In the genomic region with DNA sequence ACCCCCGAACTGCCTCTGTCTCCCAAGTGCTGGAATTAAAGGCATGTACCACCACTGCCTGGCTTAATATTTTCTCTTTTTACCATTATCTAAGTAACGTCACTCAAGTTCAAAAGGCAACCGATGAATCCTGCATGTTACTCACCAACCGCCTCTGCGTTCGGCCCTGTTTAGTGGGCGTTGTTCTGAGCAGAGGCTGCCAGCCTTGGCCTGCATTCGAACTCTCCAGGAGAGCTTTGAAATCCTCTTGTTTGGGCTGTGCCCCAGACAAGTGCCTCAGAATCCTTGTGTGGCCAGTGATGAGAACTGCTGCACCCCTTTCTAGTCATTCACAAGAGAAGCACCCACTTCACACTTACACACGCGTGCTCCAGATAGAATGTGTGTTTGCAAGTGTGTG, we compare ENCODE assay signal across 16 mouse cellular contexts. TPM values are rescaled to one million over a fixed set of nuclear protein-coding genes. Genes with fewer than 3 reads are reported as not detected.
DNase-seq lines count a peak whose midpoint lies in the region; ATAC-seq lines count a peak whose summit lies in the region.
"Had no signal": no experiment of that assay in that cellular context is flagged by ENCODE, and none has a peak within 500 bp of the region (broad histone marks: within the 10 kb centered on the region; RNA-seq: fewer than 3 reads in every experiment).

No protein-coding gene starts in this region.

- no peaks in the 10 kb centered on the region for H3K9me3 ChIP-seq in stomach, embryonic 16.5 days (replicated peaks; ENCODE audit: control insufficient read depth, low read length)
- H3K9me3 ChIP-seq: limb, embryonic 15.5 days had no signal

- peak overlapping the region; percentile 32; the same call in 1 of the 2 replicates for H3K4me2 ChIP-seq in stomach, embryonic 16.5 days (ENCODE audit: low read depth, low read length)

- no peak overlapping the region for H3K27ac ChIP-seq in stomach, embryonic 16.5 days (ENCODE audit: low read length)
- H3K27ac ChIP-seq: limb, embryonic 15.5 days had no signal

- WGBS in stomach, embryonic 16.5 days, result 83% methylated on average over 10 of the region's 10 CpGs

- no peaks in the 10 kb centered on the region for H3K4me1 ChIP-seq in stomach, embryonic 16.5 days (ENCODE audit: control insufficient read depth, insufficient read depth, low read length)

- ATAC-seq in stomach, embryonic 16.5 days (ENCODE audit: insufficient read depth, low FRiP score), result no peak
- ATAC-seq: forebrain, embryonic 16.5 days had no signal

- H3K4me3 ChIP-seq in stomach, embryonic 16.5 days (replicated peaks; ENCODE audit: low read length), result no peak overlapping the region

- no peaks in the 10 kb centered on the region for H3K27me3 ChIP-seq in stomach, embryonic 16.5 days (ENCODE audit: control insufficient read depth, insufficient read depth, low read length)
- H3K27me3 ChIP-seq: limb, embryonic 15.5 days had no signal

- intact Hi-C loops in left cerebral cortex, postnatal 25 days (cut with DNase I), result no loop called here

- DNase-seq in layer of hippocampus, adult 18-20 months (ENCODE audit: low spot score in 2 of 2), result peak; percentile 21 to 46
- no peak for DNase-seq in layer of hippocampus, postnatal 36 days
- peak; percentile 15 for DNase-seq in right cerebral cortex, adult 18-20 months
- no peak for DNase-seq in right cerebral cortex, postnatal 10 days (ENCODE audit: low spot score in 2 of 2)
- DNase-seq in adrenal gland, postnatal 36 days, result peak; percentile 68 to 74
- DNase-seq in left cerebral cortex, postnatal 25 days (ENCODE audit: low spot score in 2 of 2), result no peak
- DNase-seq in lung, postnatal 10 days, result no peak

- no peaks in the 10 kb centered on the region for H3K36me3 ChIP-seq in stomach, embryonic 16.5 days (ENCODE audit: control insufficient read depth, insufficient read depth, low read length)
- H3K36me3 ChIP-seq: limb, embryonic 15.5 days had no signal

- H3K9ac ChIP-seq in stomach, embryonic 16.5 days (ENCODE audit: low read length), result no peak overlapping the region
- H3K9ac ChIP-seq: limb, embryonic 15.5 days had no signal

RNA-seq across cellular contexts. Expression of a gene that starts 9.5 kb away (rescaled TPM):
- not detected for total RNA-seq in layer of hippocampus, adult 18-20 months (2021)
- not detected for total RNA-seq in layer of hippocampus, postnatal 36 days (2021)
- under 1 TPM; 0.56 to 0.99 TPM for total RNA-seq in adrenal gland, postnatal 36 days (2021)
- polyA plus RNA-seq in stomach, embryonic 16.5 days (2015; fragmentation: Nextera tagmentation; extraction: Ambion mirVana), result not detected in 2 replicates
- not detected for total RNA-seq in left cerebral cortex, postnatal 25 days (2021)
- total RNA-seq: heart, postnatal 36 days; layer of hippocampus, postnatal 10 days; megakaryocyte-erythroid progenitor cell, adult 5-6 weeks had no signal
- polyA plus RNA-seq: forebrain, embryonic 16.5 days; gonadal fat pad, adult 2 months; kidney, adult 2 months; limb, embryonic 15.5 days; neural tube, embryonic 11.5 days had no signal

RNA-seq across cellular contexts. Expression of a gene that starts 22.3 kb away (rescaled TPM):
- 1 to 10 TPM; 9.7 to 9.9 TPM for total RNA-seq in layer of hippocampus, adult 18-20 months (2021)
- 1 to 10 TPM; 7.5 to 8.9 TPM for total RNA-seq in layer of hippocampus, postnatal 36 days (2021)
- total RNA-seq in adrenal gland, postnatal 36 days (2021), result 10 to 100 TPM; 13.4 to 17.5 TPM
- polyA plus RNA-seq in stomach, embryonic 16.5 days (2015; fragmentation: Nextera tagmentation; extraction: Ambion mirVana), result 34.9 and 39.3 TPM in 2 replicates
- 10 to 100 TPM; 12.3 to 12.5 TPM for total RNA-seq in left cerebral cortex, postnatal 25 days (2021)

RNA-seq across cellular contexts. Expression of a gene that starts 27.6 kb away (rescaled TPM):
- total RNA-seq in layer of hippocampus, adult 18-20 months (2021), result 1 to 10 TPM; 1.3 to 1.6 TPM
- total RNA-seq in layer of hippocampus, postnatal 36 days (2021), result 1 to 10 TPM; 1.1 to 1.2 TPM
- total RNA-seq in adrenal gland, postnatal 36 days (2021), result 1 to 10 TPM; 9.4 to 9.9 TPM
- polyA plus RNA-seq in stomach, embryonic 16.5 days (2015; fragmentation: Nextera tagmentation; extraction: Ambion mirVana), result 0.05 and 0.10 TPM in 2 replicates
- 1 to 10 TPM; 1.5 to 1.8 TPM for total RNA-seq in left cerebral cortex, postnatal 25 days (2021)
- total RNA-seq: megakaryocyte-erythroid progenitor cell, adult 5-6 weeks had no signal
- polyA plus RNA-seq: forebrain, embryonic 16.5 days had no signal

RNA-seq across cellular contexts. Expression of a gene that starts 58.8 kb away (rescaled TPM):
- total RNA-seq in layer of hippocampus, adult 18-20 months (2021), result not detected
- total RNA-seq in layer of hippocampus, postnatal 36 days (2021), result not detected
- under 1 TPM in 1 of 2 experiments, not detected in 1; 0.26 TPM for total RNA-seq in adrenal gland, postnatal 36 days (2021)
- polyA plus RNA-seq in stomach, embryonic 16.5 days (2015; fragmentation: Nextera tagmentation; extraction: Ambion mirVana), result not detected in 2 replicates
- total RNA-seq in left cerebral cortex, postnatal 25 days (2021), result not detected
- total RNA-seq: heart, postnatal 36 days; layer of hippocampus, postnatal 10 days; megakaryocyte-erythroid progenitor cell, adult 5-6 weeks had no signal
- polyA plus RNA-seq: forebrain, embryonic 16.5 days; gonadal fat pad, adult 2 months; kidney, adult 2 months; limb, embryonic 15.5 days; neural tube, embryonic 11.5 days had no signal

Comparison
In these comparisons a context has a peak if more than half of its experiments do, and no peak if none do; other contexts are left out.
1. DNase-seq: peak in layer of hippocampus, adult 18-20 months (2 of 2), right cerebral cortex, adult 18-20 months (single experiment) and adrenal gland, postnatal 36 days (2 of 2); none in layer of hippocampus, postnatal 36 days (0 of 2), right cerebral cortex, postnatal 10 days (0 of 2), left cerebral cortex, postnatal 25 days (0 of 2) and lung, postnatal 10 days (single experiment).